Mouse (Mus musculus): ENCODE data around the gene Gm17402. TPM values are rescaled to one million over a fixed set of nuclear protein-coding genes. Genes with fewer than 3 reads are reported as not detected.

The Gm17402 gene
- polyA plus RNA-seq, 1 experiment: not detected

DNA sequence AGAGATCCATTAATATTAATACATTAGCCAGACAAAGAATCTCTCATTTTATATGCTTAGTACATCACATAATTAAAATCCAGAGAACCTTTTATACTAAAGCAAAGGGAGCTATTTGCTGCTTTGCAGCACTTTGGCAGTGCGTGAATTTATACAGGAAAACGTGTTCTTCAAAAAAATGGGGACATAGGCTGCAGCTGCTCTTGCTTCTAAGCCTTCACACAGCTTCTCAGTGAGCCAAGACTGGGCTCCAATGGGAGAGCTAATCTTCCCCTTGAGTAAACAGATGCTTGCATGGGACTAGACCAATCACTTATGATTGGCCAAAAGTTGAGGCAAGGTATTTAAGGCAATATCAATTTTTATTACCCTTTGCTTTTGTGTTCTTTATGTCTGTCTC lies 28.3 kb downstream of the Gm17402 start:
- H3K4me2 ChIP-seq (ENCODE audit: low read depth): no peak overlapping the region

DNA sequence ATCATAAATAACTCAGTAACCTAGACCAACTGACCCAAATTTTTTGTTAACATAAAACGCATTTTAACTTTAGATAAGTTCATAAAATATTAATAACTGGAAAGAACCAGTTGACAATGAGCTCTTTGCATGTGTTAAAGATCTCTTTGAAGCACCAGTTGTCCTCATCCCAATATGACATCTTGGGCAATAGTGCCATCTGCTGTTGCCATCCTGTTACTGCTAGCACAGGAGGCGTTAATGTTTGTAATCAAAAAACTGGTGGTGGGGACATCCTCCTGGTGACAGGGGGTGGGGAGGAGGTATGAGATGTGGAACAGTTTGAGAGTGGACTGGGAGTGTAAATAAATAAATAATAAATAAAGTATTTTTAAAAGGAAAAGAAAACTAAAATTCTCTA lies 30.4 kb downstream of the Gm17402 start:
- Histone ChIP-seq H3K79me2 (ENCODE audit: control insufficient read depth, insufficient read depth) (no peaks in the 10 kb centered on the region), H3K4me2 (ENCODE audit: low read depth) (no peak overlapping the region), H3K4me3 (no peak overlapping the region), H3K27me3 (ENCODE audit: control insufficient read depth, insufficient read depth, insufficient read length) (no peaks in the 10 kb centered on the region), H3K36me3 (ENCODE audit: control insufficient read depth, insufficient read depth) (no peaks in the 10 kb centered on the region), H3ac (ENCODE audit: control insufficient read depth, insufficient read length) (no peak overlapping the region)
- TF ChIP-seq E2F4 (IDR thresholded peaks at IDR 0.05; ENCODE audit: insufficient read depth) (no peak), TCF3 (IDR thresholded peaks at IDR 0.05; ENCODE audit: insufficient read length, low read depth) (no peak), USF1 (IDR thresholded peaks at IDR 0.05; ENCODE audit: low read depth) (no peak), MYOG (IDR thresholded peaks at IDR 0.05; ENCODE audit: control insufficient read depth in 1 of 3, insufficient read depth in 1 of 3, insufficient read length in 2 of 3, low read depth in 2 of 3) (no peak), POLR2AphosphoS2 (IDR thresholded peaks at IDR 0.05; ENCODE audit: insufficient read length, low read depth) (no peak), CEBPB (IDR thresholded peaks at IDR 0.05; ENCODE audit: insufficient read depth, poor library complexity, severe bottlenecking) (no peak), MAX (IDR thresholded peaks at IDR 0.05; ENCODE audit: low read depth) (no peak), REST (IDR thresholded peaks at IDR 0.05; ENCODE audit: insufficient read depth, insufficient read length) (no peak), TCF12 (IDR thresholded peaks at IDR 0.05; ENCODE audit: insufficient read depth, poor library complexity, severe bottlenecking) (no peak), MYOD1 (IDR thresholded peaks at IDR 0.05; ENCODE audit: control insufficient read depth in 1 of 3, insufficient read length in 2 of 3, low read depth in 2 of 3) (no peak), POLR2A (IDR thresholded peaks at IDR 0.05; ENCODE audit: insufficient read length, low read depth) (no peak), SRF (IDR thresholded peaks at IDR 0.05; ENCODE audit: control insufficient read depth, insufficient read length, low read depth) (no peak)

More for the DNA sequence above, 28.3 kb downstream of the Gm17402 start:
- Histone ChIP-seq H3K4me3 (no peak overlapping the region), H3K36me3 (ENCODE audit: control insufficient read depth, insufficient read depth) (no peaks in the 10 kb centered on the region), H3K79me2 (ENCODE audit: control insufficient read depth, insufficient read depth) (no peaks in the 10 kb centered on the region), H3K27me3 (ENCODE audit: control insufficient read depth, insufficient read depth, insufficient read length) (no peaks in the 10 kb centered on the region), H3ac (ENCODE audit: control insufficient read depth, insufficient read length) (no peak overlapping the region)
- no peak for TF ChIP-seq REST (IDR thresholded peaks at IDR 0.05; ENCODE audit: insufficient read depth, insufficient read length)
- no peak for TF ChIP-seq E2F4 (IDR thresholded peaks at IDR 0.05; ENCODE audit: insufficient read depth)
- TF ChIP-seq CEBPB (IDR thresholded peaks at IDR 0.05; ENCODE audit: insufficient read depth, poor library complexity, severe bottlenecking): no peak
- no peak for TF ChIP-seq POLR2AphosphoS2 (IDR thresholded peaks at IDR 0.05; ENCODE audit: insufficient read length, low read depth)
- TF ChIP-seq USF1 (IDR thresholded peaks at IDR 0.05; ENCODE audit: low read depth): no peak
- TF ChIP-seq TCF3 (IDR thresholded peaks at IDR 0.05; ENCODE audit: insufficient read length, low read depth): no peak
- no peak for TF ChIP-seq MYOG (IDR thresholded peaks at IDR 0.05; ENCODE audit: control insufficient read depth in 1 of 3, insufficient read depth in 1 of 3, insufficient read length in 2 of 3, low read depth in 2 of 3)
- TF ChIP-seq SRF (IDR thresholded peaks at IDR 0.05; ENCODE audit: control insufficient read depth, insufficient read length, low read depth): no peak
- TF ChIP-seq MYOD1 (IDR thresholded peaks at IDR 0.05; ENCODE audit: control insufficient read depth in 1 of 3, insufficient read length in 2 of 3, low read depth in 2 of 3): no peak
- TF ChIP-seq TCF12 (IDR thresholded peaks at IDR 0.05; ENCODE audit: insufficient read depth, poor library complexity, severe bottlenecking): no peak
- TF ChIP-seq POLR2A (IDR thresholded peaks at IDR 0.05; ENCODE audit: insufficient read length, low read depth): no peak
- no peak for TF ChIP-seq MAX (IDR thresholded peaks at IDR 0.05; ENCODE audit: low read depth)

DNA sequence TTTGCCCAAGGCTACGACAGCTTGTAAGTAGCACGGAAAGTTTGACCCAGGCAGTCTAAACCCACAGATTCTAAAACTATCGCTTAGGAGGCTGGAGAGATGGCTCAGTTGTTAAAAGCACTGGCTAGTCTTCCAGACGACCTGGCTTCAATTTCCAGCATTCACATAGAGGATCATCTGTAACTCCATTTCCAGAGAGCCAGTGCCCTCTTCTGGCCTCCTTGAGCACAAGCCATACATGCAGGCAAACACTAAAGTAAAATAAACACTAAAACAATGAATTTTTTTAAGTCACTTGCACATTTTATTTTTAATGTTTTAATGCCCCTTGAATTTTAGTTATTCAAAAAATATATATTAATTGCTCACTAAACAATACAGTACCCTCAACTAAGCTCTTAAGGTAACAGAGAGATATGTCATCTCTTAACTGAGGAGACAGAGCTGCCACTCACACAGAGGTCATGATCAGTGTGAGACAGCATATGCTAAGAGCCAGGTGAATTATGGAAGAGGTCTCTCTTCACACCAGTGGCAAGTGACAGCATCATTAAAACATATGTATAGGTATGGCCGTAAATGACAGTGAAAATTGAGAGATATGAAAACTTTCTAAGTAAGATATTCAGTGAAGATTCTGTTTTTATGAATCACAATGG lies 31.8 kb downstream of the Gm17402 start:
- H3K4me2 ChIP-seq (ENCODE audit: low read depth): no peak overlapping the region
- H3K4me3 ChIP-seq: no peak overlapping the region
- H3K79me2 ChIP-seq (ENCODE audit: control insufficient read depth, insufficient read depth): no peaks in the 10 kb centered on the region
- TF ChIP-seq CEBPB (IDR thresholded peaks at IDR 0.05; ENCODE audit: insufficient read depth, poor library complexity, severe bottlenecking): no peak
- TF ChIP-seq TCF3 (IDR thresholded peaks at IDR 0.05; ENCODE audit: insufficient read length, low read depth): no peak
- no peak for TF ChIP-seq MYOD1 (IDR thresholded peaks at IDR 0.05; ENCODE audit: control insufficient read depth in 1 of 3, insufficient read length in 2 of 3, low read depth in 2 of 3)
- no peak for TF ChIP-seq POLR2AphosphoS2 (IDR thresholded peaks at IDR 0.05; ENCODE audit: insufficient read length, low read depth)
- no peak for TF ChIP-seq SRF (IDR thresholded peaks at IDR 0.05; ENCODE audit: control insufficient read depth, insufficient read length, low read depth)
- TF ChIP-seq MYOG (IDR thresholded peaks at IDR 0.05; ENCODE audit: control insufficient read depth in 1 of 3, insufficient read depth in 1 of 3, insufficient read length in 2 of 3, low read depth in 2 of 3): no peak
- no peak for TF ChIP-seq E2F4 (IDR thresholded peaks at IDR 0.05; ENCODE audit: insufficient read depth)
- no peak for TF ChIP-seq TCF12 (IDR thresholded peaks at IDR 0.05; ENCODE audit: insufficient read depth, poor library complexity, severe bottlenecking)
- no peak for TF ChIP-seq MAX (IDR thresholded peaks at IDR 0.05; ENCODE audit: low read depth)
- TF ChIP-seq POLR2A (IDR thresholded peaks at IDR 0.05; ENCODE audit: insufficient read length, low read depth): no peak
- no peak for TF ChIP-seq USF1 (IDR thresholded peaks at IDR 0.05; ENCODE audit: low read depth)
- no peak for TF ChIP-seq REST (IDR thresholded peaks at IDR 0.05; ENCODE audit: insufficient read depth, insufficient read length)
- H3K27me3 ChIP-seq (ENCODE audit: control insufficient read depth, insufficient read depth, insufficient read length): no peaks in the 10 kb centered on the region
- H3K36me3 ChIP-seq (ENCODE audit: control insufficient read depth, insufficient read depth): no peaks in the 10 kb centered on the region
- H3ac ChIP-seq (ENCODE audit: control insufficient read depth, insufficient read length): no peak overlapping the region

DNA sequence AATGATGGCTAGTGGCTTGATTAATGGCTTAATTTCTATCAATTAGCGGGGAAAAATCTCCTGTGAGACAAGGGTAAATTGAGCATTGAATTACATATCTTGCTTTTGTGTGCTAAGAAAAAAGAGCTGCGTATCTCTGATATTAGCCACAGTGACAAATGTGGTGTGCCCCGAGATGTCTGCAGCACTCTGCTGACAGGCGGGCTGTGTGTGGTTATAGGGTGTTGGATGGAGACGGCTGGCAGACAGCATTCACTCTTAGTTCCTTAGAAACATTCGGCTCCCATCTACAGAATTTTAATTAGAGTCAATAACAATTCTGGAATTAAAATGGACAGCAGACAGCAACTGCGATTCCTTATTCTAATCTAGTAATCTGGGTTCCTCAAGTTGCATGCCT lies 34.0 kb downstream of the Gm17402 start:
- H3K27me3 ChIP-seq (ENCODE audit: control insufficient read depth, insufficient read depth, insufficient read length): no peaks in the 10 kb centered on the region
- no peak overlapping the region for H3K4me3 ChIP-seq
- H3K4me2 ChIP-seq (ENCODE audit: low read depth): no peak overlapping the region
- no peaks in the 10 kb centered on the region for H3K79me2 ChIP-seq (ENCODE audit: control insufficient read depth, insufficient read depth)
- no peaks in the 10 kb centered on the region for H3K36me3 ChIP-seq (ENCODE audit: control insufficient read depth, insufficient read depth)
- no peak overlapping the region for H3ac ChIP-seq (ENCODE audit: control insufficient read depth, insufficient read length)
- TF ChIP-seq TCF12 (IDR thresholded peaks at IDR 0.05; ENCODE audit: insufficient read depth, poor library complexity, severe bottlenecking) (no peak), MAX (IDR thresholded peaks at IDR 0.05; ENCODE audit: low read depth) (no peak), REST (IDR thresholded peaks at IDR 0.05; ENCODE audit: insufficient read depth, insufficient read length) (no peak), POLR2A (IDR thresholded peaks at IDR 0.05; ENCODE audit: insufficient read length, low read depth) (no peak), TCF3 (IDR thresholded peaks at IDR 0.05; ENCODE audit: insufficient read length, low read depth) (no peak), CEBPB (IDR thresholded peaks at IDR 0.05; ENCODE audit: insufficient read depth, poor library complexity, severe bottlenecking) (no peak), E2F4 (IDR thresholded peaks at IDR 0.05; ENCODE audit: insufficient read depth) (no peak), MYOD1 (IDR thresholded peaks at IDR 0.05; ENCODE audit: control insufficient read depth in 1 of 3, insufficient read length in 2 of 3, low read depth in 2 of 3) (no peak), USF1 (IDR thresholded peaks at IDR 0.05; ENCODE audit: low read depth) (no peak), MYOG (IDR thresholded peaks at IDR 0.05; ENCODE audit: control insufficient read depth in 1 of 3, insufficient read depth in 1 of 3, insufficient read length in 2 of 3, low read depth in 2 of 3) (no peak)
